Mouse (Mus musculus): ENCODE results near the gene Unk. TPM values are rescaled to one million over a fixed set of nuclear protein-coding genes. Genes with fewer than 3 reads are reported as not detected.

Gene Unk
- polyA plus RNA-seq, 1 experiment from 2014 or later, result 24.9 TPM

DNA sequence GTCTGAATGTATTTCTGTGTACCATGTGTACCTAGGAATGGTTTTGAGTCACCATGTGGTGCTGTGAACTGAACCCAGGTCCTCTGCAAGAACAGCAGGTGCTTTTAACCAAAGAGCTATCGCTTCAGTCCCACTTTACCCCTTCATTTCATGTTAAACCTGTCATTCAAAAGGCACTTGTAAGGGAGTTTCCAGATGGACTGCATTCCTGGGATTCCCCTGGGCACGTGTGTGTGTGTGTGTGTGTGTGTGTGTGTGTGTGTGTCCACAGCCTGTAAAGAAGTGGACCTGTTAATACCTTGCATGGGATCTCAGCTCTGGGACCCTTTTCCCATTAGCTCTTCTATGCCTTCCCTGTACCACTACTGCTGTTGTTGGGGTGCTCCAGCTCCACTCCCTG is 19.5 kb downstream of the Unk start:
- no peak for TF ChIP-seq CTCF (IDR thresholded peaks at IDR 0.05)
- no peaks in the 10 kb centered on the region for H3K27me3 ChIP-seq
- ATAC-seq (no peak), DNase-seq (ENCODE audit: low read depth, low spot score) (no peak)
- ChIA-PET POLR2A (no interaction called here), CTCF (no interaction called here)
- in situ Hi-C loops (cut with MboI; ENCODE audit: low pct_unique_long_range_greater_than_20kb), result no loop called here

DNA sequence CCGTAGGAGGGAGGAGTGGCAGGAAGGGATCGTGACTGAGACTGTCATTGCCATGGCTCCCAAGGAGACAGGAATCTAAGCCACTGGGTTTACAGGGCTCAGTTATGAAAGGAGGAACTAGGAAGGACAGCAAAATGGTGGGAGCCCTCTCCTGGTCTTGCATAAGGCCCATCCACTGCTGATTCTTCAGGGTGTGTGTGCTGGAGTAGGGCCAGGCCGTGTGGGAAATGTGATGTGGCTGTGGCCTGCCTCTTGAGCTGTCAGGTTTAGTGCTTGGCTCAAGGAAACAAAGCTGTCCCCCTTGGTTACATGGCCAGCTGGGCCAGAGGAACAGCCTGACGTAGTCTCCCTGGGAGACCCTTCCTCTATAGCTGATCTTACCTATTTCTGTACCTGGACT is 20.1 kb downstream of the Unk start:
- TF ChIP-seq CTCF (IDR thresholded peaks at IDR 0.05), result no peak
- in situ Hi-C loops (cut with MboI; ENCODE audit: low pct_unique_long_range_greater_than_20kb), result no loop called here
- DNase-seq (ENCODE audit: low read depth, low spot score) (no peak), ATAC-seq (no peak)
- ChIA-PET POLR2A (no interaction called here), CTCF (no interaction called here)
- H3K27me3 ChIP-seq, result no peaks in the 10 kb centered on the region

DNA sequence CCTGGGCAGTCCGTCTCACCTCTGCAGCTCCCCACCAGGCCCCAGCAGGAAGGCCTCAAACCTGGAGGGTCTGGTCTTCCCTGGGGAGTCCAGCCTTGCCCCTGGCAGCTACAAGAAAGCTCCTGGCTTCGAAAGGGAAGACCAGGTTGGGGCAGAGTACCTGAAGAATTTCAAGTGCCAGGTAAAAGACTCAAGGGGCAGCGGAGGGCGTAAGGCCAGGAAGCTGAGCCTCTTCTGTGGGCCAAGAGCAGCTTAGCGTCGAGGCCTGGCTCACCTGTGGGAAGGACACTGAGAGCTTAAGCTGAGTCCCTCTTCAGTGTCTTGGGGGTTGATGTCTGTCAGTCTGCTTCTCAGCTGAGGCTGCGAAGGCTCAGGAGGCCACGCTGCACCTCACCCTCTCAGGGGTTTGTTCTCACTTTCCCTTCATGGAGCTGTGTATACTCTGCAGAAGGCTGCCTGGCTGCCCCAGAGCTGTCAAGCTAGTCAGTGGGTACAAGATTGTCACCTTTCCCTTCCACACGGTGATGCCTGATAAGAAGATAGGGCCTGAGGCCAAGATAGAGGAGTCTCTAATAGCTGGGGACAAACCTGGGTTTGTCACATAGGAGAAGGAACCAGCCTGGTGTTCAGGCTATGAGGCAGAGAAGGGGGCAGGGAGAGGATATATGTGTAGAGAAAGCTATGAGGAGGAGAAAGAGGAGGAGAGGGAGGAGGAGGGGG is 23.5 kb downstream of the Unk start:
- no peaks in the 10 kb centered on the region for H3K27me3 ChIP-seq
- TF ChIP-seq CTCF (IDR thresholded peaks at IDR 0.05), result no peak
- no peak for DNase-seq (ENCODE audit: low read depth, low spot score)
- ChIA-PET POLR2A (no interaction called here), CTCF (interaction anchor here (1.3 to 1.9 kb wide), 2 partner anchors 15 to 17 kb away, joined by 4 to 5 read pairs; no protein-coding TSS in a partner anchor)
- in situ Hi-C loops (cut with MboI; ENCODE audit: low pct_unique_long_range_greater_than_20kb), result no loop called here
- ATAC-seq, result no peak

DNA sequence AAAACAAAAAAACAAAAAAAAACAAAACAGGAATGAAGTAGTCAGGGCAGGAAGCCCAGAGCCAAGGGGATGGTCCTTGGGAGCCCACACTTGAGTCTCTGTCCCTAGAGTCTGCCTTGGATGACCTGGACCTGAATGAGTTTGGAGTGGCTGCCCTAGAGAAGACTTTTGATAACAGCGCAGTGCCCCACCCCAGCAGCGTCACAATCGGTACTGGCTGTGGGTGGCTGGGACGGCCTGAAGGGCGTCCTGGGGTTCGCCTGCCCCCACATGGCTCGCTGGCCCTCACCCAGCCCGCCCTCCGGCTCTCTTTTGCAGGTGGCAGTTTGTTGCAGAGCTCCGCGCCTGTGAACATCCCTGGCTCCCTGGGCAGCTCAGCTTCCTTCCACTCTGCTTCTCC is 25.8 kb downstream of the Unk start:
- ChIA-PET CTCF (no interaction called here), POLR2A (no interaction called here)
- no peak for TF ChIP-seq CTCF (IDR thresholded peaks at IDR 0.05)
- in situ Hi-C loops (cut with MboI; ENCODE audit: low pct_unique_long_range_greater_than_20kb), result no loop called here
- ATAC-seq (no peak), DNase-seq (ENCODE audit: low read depth, low spot score) (no peak)
- no peaks in the 10 kb centered on the region for H3K27me3 ChIP-seq

DNA sequence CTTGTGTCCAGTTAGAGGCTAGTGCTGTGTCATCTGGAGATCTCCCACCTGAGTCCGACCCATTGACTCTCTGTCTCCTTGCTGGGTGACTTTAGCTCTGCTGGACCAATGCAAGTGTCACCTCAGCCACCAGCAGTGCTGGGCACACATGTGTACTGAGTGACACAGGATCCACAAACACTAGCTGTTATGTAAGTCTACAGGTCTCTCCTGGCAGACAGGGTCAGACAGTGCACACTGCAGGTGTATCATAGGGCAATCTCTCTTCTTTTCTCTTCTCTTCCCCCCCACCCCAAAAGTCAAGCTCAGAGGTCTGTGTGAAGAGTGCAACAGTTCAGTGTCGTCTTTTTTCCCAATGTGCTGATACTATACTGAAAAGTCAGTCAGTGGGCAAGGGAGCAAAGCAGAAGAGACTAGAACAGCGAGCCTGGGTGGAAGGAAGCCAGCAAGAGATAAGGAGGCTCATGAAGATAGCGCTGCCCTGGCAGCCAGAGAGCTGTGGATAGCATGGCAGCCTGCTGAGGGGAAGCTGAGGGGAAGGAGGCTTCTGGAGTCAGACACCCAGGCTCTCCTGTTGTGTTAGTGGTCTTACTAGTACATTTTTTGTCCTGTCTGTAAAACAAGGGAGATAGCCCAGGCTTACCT is 27.2 kb downstream of the Unk start:
- POLR2A ChIA-PET, result no interaction called here
- ATAC-seq (no peak), DNase-seq (ENCODE audit: low read depth, low spot score) (no peak)
- in situ Hi-C loops (cut with MboI; ENCODE audit: low pct_unique_long_range_greater_than_20kb), result no loop called here
- no peak for TF ChIP-seq CTCF (IDR thresholded peaks at IDR 0.05)
- H3K27me3 ChIP-seq, result no peaks in the 10 kb centered on the region
- CTCF ChIA-PET, result no interaction called here

DNA sequence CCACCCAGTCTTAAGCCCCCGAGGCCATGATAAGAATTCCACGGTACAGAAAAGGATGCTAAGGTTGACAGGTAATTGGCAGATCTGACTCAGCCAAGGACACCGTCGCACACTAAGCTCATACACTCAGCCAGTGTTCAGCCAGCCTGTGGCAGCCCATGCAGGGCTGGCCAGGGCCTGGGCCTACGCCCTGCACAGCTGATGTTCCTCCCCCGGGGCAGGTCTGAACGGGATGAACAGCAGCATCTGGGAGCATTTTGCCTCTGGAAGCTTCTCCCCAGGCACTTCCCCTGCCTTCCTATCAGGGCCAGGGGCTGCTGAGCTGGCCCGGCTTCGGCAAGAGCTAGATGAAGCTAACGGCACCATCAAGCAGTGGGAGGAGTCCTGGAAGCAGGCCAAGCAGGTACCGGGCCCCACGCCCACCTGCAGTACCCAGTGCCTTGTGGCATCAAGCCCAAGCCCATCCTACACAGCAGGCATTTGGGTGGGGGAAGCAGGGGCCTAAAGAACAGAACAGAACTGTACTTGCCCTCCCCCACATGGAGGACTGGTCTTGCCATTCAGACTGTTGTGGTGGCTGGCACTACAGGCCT is 28.0 kb downstream of the Unk start:
- TF ChIP-seq CTCF (IDR thresholded peaks at IDR 0.05), result no peak
- DNase-seq (ENCODE audit: low read depth, low spot score), result no peak
- ChIA-PET CTCF (no interaction called here), POLR2A (no interaction called here)
- no peaks in the 10 kb centered on the region for H3K27me3 ChIP-seq
- in situ Hi-C loops (cut with MboI; ENCODE audit: low pct_unique_long_range_greater_than_20kb), result no loop called here
- ATAC-seq, result no peak

DNA sequence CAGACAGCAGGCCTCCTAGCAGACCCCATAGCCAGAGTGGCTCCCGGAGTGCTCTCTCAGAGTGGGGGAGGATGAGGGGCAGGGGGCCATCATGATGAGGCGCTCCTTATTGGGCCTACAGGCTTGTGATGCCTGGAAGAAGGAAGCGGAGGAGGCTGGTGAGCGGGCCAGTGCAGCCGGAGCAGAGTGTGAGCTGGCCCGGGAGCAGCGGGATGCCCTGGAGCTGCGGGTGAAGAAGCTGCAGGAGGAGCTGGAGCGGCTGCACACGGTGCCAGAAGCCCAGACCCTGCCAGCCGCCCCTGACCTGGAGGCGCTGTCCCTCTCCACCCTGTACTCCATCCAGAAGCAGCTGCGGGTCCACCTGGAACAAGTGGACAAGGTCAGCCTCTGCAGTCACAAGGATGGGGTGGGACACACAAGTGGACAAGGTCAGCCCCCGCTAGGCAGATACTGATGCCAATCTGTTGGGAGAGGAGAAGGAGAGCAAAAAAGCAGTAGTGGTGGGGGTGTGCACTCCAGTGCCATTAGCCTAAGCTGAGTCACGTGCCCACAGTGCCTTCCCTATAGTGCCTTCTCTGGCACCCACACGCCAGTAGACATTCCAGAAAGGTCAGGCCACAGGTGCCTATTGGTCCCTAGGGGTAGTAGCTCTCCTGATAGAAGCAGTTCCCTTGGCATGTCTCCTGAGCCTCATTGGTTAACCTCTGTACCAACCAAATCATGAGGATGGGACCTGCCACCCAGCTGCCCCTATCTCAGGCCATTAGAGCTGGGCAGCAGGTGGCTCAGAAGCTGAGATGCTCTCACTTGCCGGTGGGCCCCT is 29.0 kb downstream of the Unk start:
- DNase-seq (ENCODE audit: low read depth, low spot score), result no peak
- POLR2A ChIA-PET, result interaction anchor here (0.5 to 0.9 kb wide), 3 partner anchors 29 to 745 kb away, joined by 3 to 4 read pairs (median 3); partner anchors contain the start of gene Unk
- CTCF ChIA-PET, result no interaction called here

DNA sequence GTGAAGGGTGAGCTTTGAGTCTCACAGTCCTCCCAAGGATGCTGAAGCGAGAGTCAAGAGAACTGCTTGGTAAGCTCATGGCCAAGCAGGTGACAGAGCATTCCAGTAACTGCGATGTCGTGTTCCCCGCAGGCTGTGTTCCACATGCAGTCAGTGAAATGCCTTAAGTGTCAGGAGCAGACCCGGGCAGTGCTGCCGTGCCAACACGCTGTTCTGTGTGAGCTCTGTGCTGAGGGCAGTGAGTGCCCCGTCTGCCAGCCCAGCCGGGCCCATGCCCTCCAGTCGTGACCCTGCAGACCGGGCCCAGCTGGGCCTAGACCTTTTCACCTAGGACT is 29.5 kb downstream of the Unk start:
- ChIA-PET POLR2A (interaction anchor here (0.5 to 0.9 kb wide), 3 partner anchors 30 to 746 kb away, joined by 3 to 4 read pairs (median 3); partner anchors contain the start of gene Unk), CTCF (interaction anchor here (1.2 kb wide), 1 partner anchor 9 kb away, joined by 3 read pairs; no protein-coding TSS in a partner anchor)
- in situ Hi-C loops (cut with MboI; ENCODE audit: low pct_unique_long_range_greater_than_20kb), result no loop called here
- DNase-seq (ENCODE audit: low read depth, low spot score), result no peak
- no peak for ATAC-seq
- H3K27me3 ChIP-seq, result no peaks in the 10 kb centered on the region
- TF ChIP-seq CTCF (IDR thresholded peaks at IDR 0.05), result no peak

More for the DNA sequence above, 29.0 kb downstream of the Unk start:
- TF ChIP-seq CTCF (IDR thresholded peaks at IDR 0.05), result no peak
- H3K27me3 ChIP-seq, result no peaks in the 10 kb centered on the region
- in situ Hi-C loops (cut with MboI; ENCODE audit: low pct_unique_long_range_greater_than_20kb), result no loop called here
- ATAC-seq, result no peak

DNA sequence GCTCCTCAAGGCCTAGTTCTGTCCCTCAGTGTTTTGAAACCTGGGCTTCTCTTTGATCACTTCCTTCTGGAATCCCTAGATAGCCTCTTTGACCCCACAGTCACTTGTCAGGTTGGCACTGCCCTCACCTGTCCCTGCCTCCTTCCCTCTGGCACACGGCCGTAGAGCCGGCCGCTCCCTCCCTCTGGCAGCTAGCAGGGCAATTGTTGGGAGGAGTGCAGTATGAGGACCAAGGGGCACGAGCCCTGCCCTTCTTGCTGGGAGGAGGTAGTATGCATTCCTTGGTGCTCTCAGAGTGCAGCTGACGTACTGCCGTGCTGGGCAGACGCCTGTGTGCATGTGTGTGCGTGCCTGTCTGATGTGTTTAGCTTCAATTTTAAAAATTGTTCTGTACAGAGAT is 30.5 kb downstream of the Unk start:
- CTCF ChIA-PET, result interaction anchor here (0.9 to 1.2 kb wide), 2 partner anchors 10 to 20 kb away, joined by 3 read pairs; no protein-coding TSS in a partner anchor
- in situ Hi-C loops (cut with MboI; ENCODE audit: low pct_unique_long_range_greater_than_20kb), result no loop called here
- TF ChIP-seq CTCF (IDR thresholded peaks at IDR 0.05), result no peak
- H3K27me3 ChIP-seq, result no peaks in the 10 kb centered on the region
- no peak for ATAC-seq
- DNase-seq (ENCODE audit: low read depth, low spot score), result no peak
- POLR2A ChIA-PET, result interaction anchor here (0.9 kb wide), 1 partner anchor 17 kb away, joined by 3 read pairs; no protein-coding TSS in a partner anchor

DNA sequence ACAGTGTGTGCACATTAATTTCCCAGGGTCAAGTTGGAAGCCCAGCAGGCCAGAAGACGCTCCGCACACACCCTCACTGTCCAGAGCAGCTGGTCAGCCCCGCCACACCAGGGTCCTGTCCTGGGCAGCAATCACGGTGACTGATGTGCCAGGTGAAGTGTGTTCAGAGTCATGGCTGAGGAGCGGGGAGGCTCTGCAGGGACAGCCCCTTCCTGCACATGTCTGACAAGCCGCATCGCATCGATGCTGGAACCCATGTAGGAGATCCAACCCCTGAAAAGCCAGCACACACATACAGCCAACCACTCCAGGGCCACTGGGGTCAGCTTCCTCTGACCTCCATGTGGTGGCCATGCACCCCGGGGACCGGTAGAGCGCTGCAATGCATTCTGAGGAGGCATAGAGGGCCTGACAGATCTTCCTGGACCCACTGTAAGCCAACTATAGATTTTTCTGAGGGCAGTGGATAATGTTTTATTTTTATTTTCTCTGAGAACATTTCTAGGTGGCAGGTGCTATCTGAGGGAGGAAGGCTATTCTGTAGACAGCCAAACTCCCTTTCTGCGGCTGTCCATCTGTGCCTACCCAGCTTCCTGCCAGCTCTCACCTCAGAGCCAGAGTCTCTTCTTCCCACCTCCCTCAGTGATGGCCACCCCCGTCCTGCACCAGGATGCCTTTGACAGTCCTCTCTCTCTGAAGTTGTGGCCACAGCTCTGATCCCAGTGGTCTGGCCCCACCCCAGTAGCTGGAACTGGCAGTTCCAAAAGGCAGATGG is 31.7 kb downstream of the Unk start:
- TF ChIP-seq CTCF (IDR thresholded peaks at IDR 0.05), result no peak
- ATAC-seq, result no peak
- CTCF ChIA-PET, result no interaction called here
- DNase-seq (ENCODE audit: low read depth, low spot score), result no peak
- POLR2A ChIA-PET, result no interaction called here
- in situ Hi-C loops (cut with MboI; ENCODE audit: low pct_unique_long_range_greater_than_20kb), result no loop called here
- no peaks in the 10 kb centered on the region for H3K27me3 ChIP-seq

Data from Patski (cell line).